Mouse (Mus musculus) kidney, adult 18-20 months (tissue): ENCODE measurements at regions not wholly inside any gene's neighbourhood (a gene's known extent, or its start where the extent isn't known, plus 50 kb on each side); places are given as distances from the start of the nearest gene placed in this dataset.
"Not testable (repeated sequence)": the region's sequence is repeated elsewhere in the genome, so short reads cannot be mapped to it uniquely, and the experiment has no call there.

Experiments used
- DNase-seq: peaks from one replicate; pipeline ENCODE4 v3.0.0; 2021

DNA sequence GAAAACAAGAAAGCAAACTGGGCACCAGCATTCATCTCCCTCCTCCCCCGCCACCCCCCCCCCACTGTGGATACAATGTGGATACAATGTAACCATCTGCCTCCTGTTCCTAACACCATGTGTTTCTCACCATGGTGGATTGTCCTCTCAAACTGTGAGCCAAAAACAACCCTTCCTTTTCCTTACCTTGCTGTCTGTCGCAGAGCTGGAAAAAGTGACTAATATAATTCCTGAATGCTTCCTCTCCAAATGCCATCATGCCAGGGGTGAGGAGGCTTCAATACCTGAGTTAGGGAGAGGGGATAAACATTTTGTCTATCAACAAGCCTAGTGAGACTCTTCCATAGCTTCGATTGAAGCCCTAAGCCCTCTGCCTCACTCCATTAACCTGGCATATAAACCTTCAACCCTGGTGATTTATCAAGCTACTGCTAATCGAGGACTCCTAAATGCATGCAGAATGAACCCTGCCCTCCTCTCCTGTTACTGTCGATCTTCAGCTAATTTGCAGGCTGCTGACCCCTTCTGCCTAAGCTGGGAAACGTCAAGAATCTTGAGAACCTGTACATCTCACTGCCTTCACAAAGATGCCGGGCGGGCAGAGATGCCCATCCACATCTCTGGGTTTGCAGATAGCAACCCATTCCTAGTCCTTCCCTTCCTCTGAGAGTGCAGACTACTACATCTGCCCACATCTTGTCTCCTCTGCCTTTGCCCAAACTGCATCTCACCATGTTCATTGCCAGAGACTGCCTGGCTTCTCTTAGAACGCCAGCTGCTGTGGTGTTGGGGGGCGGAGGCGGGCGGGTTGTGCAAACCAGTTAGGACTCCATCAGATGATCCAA is 184.3 kb upstream of the Rpl38 start:
- no peak for DNase-seq

- not testable (repeated sequence) for DNase-seq
These were observed 185.0 kb upstream of the Rpl38 start for GRCm38 (mm10) chr11:114483350-114483749.

DNA sequence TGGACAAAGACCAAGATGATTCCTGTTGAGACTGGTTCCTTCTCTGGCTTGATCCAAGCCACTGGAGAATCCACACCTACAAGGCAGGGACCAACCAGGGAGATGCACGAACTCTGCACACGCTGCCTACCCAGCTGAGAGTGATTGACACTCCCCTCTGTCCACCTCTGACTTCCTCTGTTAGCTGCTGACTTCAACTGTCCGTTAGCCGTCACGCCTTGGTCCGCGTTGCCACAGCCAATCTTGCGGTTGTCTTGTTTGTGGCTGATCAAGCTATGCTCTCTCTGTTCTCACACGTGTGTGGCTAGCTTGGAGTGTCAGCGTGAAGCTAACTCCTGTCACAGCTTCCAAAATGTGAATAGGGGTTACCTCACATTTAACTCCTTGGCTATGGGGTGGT is 186.3 kb upstream of the Rpl38 start:
- no peak for DNase-seq

DNA sequence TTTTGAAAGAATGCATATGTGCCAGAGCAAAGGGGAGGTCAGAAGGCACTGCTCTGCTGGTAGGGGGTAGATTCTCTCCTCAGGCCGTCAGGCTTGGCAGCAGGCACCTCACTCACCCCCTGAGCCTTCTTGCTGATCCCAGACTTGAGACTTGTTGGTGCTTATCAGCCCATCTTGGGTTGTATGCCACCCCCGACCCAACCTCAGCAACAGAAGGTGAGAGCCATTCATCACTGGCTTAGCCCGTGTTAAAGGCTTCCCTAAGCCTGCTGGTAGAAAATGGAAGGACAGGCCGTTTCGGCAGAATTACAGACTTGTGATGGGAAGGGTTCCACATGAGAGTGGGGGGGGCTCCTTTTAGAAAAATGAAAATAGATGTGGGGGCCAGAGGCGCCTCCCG is 187.3 kb upstream of the Rpl38 start:
- no peak for DNase-seq

DNA sequence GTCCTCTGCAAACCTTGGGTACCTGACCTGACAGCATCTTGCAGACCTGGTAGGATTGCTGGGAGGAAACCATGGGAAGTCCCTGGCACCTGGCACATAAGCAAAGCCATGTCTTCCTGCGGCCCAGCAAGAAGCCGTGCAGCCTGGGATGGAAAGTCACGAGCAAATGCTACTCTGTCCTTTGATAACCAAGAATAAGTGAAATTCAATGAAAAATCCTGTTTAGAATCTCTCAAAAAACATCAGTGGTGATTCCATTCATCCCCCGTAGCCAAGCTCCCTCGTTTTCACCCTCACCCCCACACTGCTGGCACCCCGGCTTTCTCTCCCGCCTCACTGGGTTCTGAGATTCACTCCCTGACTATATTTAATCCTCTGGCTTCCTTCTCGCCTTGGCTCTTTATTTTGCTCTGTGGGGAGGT is 188.2 kb upstream of the Rpl38 start:
- no peak for DNase-seq

GRCm38 (mm10) chr11:114478736-114479135 is 189.6 kb upstream of the Rpl38 start:
- DNase-seq: no peak

- DNase-seq: no peak
These were observed 191.0 kb upstream of the Rpl38 start for GRCm38 (mm10) chr11:114477365-114477764.

DNA sequence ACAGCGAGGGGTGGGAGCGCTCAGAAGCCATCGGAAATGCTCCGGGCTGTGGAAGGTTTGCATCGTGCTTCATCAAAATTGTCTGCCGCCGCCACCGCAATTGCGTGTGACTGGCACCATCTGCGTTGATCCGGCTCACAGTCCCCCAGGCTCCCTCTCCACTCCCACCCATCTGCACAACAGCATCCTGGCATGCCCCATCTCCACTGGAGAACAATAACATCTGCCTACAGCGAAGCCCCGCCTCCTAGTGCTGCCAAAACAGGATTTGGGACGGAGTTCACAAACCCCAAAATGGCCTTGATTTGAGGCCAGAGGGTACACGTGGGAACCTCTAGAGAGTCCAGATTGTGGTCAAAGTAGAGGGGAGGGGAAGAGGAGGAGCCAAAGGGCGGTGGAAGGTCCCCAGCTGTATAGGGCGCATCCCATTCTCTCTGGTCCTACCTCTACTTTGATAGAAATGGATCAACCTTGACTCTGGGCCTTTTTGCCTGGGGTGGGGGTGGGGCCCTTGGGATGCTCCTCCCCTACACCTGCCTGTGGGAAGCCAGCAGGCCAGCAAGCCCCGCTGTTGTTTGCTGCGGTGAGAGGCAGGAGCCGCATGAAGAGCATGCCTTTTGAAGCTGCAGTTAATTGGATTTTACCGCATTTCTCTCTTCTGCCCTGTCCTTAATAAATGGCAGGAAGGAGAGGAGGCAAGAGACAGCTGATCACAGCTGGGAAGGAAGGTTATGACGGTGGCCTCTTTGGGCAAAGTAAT is 195.6 kb upstream of the Rpl38 start:
- DNase-seq: no peak

DNA sequence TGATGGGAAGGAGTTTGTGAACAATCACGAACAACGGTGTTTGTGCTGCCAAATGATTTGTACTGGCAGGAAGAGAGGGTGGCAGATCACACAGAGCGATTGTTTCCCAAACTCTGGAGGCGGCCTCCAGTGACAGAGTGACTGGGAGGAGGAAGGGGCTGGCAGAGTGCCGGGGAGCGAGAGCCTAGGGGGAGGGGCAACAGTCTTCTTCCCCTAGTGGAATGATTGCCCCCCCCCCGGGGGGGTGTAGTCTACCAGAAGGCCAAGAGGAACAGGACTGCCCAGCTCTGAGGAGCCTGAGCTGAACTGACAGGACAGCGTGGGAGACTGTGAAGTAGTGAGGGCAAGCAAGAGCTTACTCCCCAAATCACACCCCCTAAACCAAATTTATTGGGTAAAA is 199.9 kb upstream of the Rpl38 start:
- peak; percentile 44 for DNase-seq

- DNase-seq: no peak
These were observed 200.5 kb upstream of the Rpl38 start for GRCm38 (mm10) chr11:114467803-114468202.

DNA sequence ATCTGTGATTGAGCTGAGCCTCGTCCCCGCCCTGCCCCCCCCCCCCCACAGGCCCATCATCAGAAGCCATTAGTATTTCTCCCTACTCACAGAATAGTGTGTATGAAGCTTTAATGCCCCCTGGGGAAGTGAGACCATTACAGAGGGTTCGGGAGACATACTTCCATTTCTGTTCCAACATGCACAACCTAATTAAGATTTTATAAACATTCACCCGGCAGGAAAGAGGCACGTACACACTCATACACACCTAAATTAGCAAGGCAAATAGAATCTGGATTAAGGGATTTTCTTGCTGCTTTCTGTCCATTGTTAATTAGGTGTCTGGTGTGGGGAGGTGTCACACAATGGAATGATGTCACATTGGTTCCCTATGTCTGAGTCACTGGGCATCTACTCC is 202.8 kb upstream of the Rpl38 start:
- no peak for DNase-seq

- peak; percentile 20 for DNase-seq
These were observed 205.5 kb upstream of the Rpl38 start for GRCm38 (mm10) chr11:114462755-114463374.

GRCm38 (mm10) chr11:114454876-114455330 is 213.4 kb upstream of the Rpl38 start:
- no peak for DNase-seq

DNA sequence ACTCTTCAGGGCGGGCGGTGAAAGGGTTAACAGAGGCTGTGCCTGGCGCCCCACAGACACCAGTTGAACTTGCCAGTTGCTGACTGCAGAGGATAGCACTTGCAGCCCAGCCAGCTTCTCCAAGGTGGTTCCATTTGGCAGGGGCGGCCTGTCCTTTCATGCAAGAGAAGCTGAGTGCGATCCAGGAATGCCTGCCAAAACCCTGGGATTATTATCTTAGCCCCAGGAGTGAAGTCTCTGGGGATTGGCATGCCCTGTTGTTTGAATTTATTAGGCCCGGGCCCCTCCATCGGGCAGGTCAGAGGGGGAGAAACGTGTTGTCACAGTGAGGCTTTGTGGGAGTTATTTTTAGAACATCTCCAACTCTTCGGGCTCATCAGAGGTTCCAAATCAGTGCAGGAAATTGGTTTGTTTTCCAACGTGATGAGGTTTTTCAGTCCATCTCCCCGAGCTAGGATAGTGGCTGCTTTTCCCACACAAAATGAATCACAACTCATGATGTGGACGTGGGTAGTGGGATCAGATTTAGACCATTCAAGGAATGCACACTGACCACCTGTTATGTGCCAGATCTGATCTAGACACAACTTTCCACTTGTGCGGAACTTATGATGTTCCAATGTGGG is 219.4 kb upstream of the Rpl38 start:
- peak; percentile 14 for DNase-seq

- no peak for DNase-seq
These were observed 220.9 kb upstream of the Rpl38 start for GRCm38 (mm10) chr11:114447461-114447847.

- DNase-seq: no peak
These were observed 221.5 kb upstream of the Rpl38 start for GRCm38 (mm10) chr11:114446617-114447460.

DNA sequence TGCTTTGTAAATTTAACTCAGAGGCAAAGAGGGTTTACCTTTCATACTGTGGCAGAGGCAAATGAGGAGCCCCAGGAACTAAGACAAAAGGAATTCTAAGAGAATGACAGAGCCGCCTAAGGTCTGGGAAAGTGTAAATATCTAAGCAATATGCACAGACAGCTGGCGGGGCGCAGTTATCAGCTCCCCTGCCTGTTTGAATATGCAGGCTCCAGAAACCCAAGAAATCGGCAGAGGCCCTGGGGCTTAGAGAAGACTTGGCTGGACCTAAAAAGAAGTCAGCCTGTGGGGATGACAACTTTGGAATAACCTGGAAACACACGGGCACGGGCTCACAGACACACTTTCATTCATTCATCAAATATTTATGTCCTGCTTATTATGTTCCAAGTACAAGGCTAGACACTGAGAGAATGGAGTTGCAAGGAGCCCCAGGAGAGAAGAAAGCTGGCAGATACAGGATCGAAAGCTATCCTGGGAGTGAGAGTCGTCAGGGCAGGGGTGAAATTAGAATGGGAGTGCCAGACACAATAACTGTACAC is 222.2 kb upstream of the Rpl38 start:
- no peak for DNase-seq

GRCm38 (mm10) chr11:114444211-114444610 is 224.1 kb upstream of the Rpl38 start:
- no peak for DNase-seq

- peak; percentile 13 for DNase-seq
These were observed 224.9 kb upstream of the Rpl38 start for GRCm38 (mm10) chr11:114443444-114443843.

DNA sequence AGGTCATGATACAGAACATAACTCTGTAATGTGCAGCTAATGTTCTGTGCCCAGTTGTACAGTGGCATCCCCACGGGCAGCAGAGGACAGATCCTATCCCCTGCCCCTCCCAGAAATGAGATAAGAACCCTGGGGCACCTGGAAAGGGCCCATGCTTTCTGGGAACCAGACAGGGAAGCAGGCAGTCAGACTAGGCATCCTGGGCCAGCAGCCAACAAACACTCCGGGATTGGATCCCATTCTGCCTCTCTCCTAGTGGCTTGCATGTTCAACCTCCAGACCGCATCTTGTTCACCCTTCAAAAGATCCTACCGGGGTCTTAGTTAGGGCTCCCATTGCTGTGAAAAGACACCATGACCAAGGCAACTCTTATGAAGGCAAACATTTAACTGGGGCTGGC is 229.0 kb upstream of the Rpl38 start:
- no peak for DNase-seq

DNA sequence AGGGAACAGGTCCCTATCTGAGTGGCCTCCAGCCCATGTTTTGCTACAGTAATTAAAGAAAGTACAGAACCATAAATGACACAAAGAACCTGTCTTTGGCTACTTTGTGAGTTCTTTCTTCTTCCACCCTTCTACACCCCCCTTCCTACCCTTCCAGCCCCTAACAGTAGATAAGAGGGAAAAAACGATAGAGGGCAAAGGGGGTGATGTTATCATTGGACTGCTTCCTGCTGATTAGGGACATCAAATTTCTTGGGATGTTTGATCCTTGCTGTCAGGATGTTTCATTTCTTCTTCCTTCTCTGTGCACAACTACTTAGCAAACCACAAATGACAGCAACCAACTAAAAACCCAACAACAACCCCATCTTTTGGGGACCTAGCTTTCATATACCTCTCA is 232.5 kb upstream of the Rpl38 start:
- DNase-seq: no peak

GRCm38 (mm10) chr11:114433561-114433960 is 234.8 kb upstream of the Rpl38 start:
- no peak for DNase-seq
